19 mouse cellular contexts compared by ENCODE assay signal in genomic region chr5:122447857-122448256, GRCm38 (mm10). TPM values are rescaled to one million over a fixed set of nuclear protein-coding genes. Genes with fewer than 3 reads are reported as not detected.
DNase-seq lines count a peak whose midpoint lies in the region; ATAC-seq and TF ChIP-seq lines count a peak whose summit lies in the region.
"Had no signal": no experiment of that assay in that cellular context is flagged by ENCODE, and none has a peak within 500 bp of the region (broad histone marks: within the 10 kb centered on the region; RNA-seq: fewer than 3 reads in every experiment).

No protein-coding gene starts in this region.

- no peaks in the 10 kb centered on the region for H3K9me3 ChIP-seq in heart, embryonic 11.5 days (replicated peaks; ENCODE audit: control insufficient read depth, low read length)
- H3K9me3 ChIP-seq in lung, postnatal 0 days (ENCODE audit: low read length), result no peaks in the 10 kb centered on the region
- H3K9me3 ChIP-seq: forebrain, embryonic 10.5 days; midbrain, embryonic 10.5 days had no signal

- no peak overlapping the region for H3K4me2 ChIP-seq in heart, embryonic 11.5 days
- no peak overlapping the region for H3K4me2 ChIP-seq in lung, postnatal 0 days (replicated peaks; ENCODE audit: low read depth, low read length)
- H3K4me2 ChIP-seq: lung, embryonic 14.5 days had no signal

- no peaks in the 10 kb centered on the region for H3K4me1 ChIP-seq in heart, embryonic 11.5 days (ENCODE audit: control insufficient read depth, insufficient read depth, low read length)
- H3K4me1 ChIP-seq in lung, postnatal 0 days (ENCODE audit: insufficient read depth, low read depth, low read length), result no peaks in the 10 kb centered on the region

- peaks cover 25% of the 10 kb centered on the region for H3K36me3 ChIP-seq in heart, embryonic 11.5 days (ENCODE audit: control insufficient read depth, insufficient read depth, low read length)
- peaks cover 22% of the 10 kb centered on the region; the same call in 1 of the 2 replicates for H3K36me3 ChIP-seq in lung, postnatal 0 days (ENCODE audit: insufficient read depth, low read length)

- no peak for ATAC-seq in heart, embryonic 11.5 days (replicated peaks; ENCODE audit: insufficient number of reproducible peaks, low FRiP score, low TSS enrichment)
- peak; percentile 49 for ATAC-seq in lung, postnatal 0 days
- ATAC-seq: inflammation-experienced regulatory T-cells, adult 6 months had no signal

- 86% methylated on average over 8 of the region's 8 CpGs for WGBS in heart, embryonic 11.5 days (ENCODE audit: insufficient replicate concordance)
- 83% methylated on average over 8 of the region's 8 CpGs for WGBS in lung, postnatal 0 days

- no peak overlapping the region for H3K4me3 ChIP-seq in heart, embryonic 11.5 days (ENCODE audit: low read depth, low read length)
- H3K4me3 ChIP-seq in lung, postnatal 0 days (ENCODE audit: low read depth, low read length), result no peak overlapping the region
- H3K4me3 ChIP-seq: forebrain, embryonic 10.5 days; midbrain, embryonic 10.5 days had no signal

- no peak for TF ChIP-seq CTCF in lung, postnatal 0 days (IDR thresholded peaks at IDR 0.05)

- TF ChIP-seq EP300 in lung, postnatal 0 days (IDR thresholded peaks at IDR 0.05), result no peak

- peak; percentile 24 to 42 for DNase-seq in heart, adult 18-20 months
- DNase-seq in lung, postnatal 0 days (ENCODE audit: low spot score), result no peak
- no peak for DNase-seq in lung, adult 18-20 months
- peak; percentile 26 for DNase-seq in 3134 (ENCODE audit: extremely low read depth, insufficient read length, low spot score)
- peak; percentile 90 for DNase-seq in gonadal fat pad, adult 2 months (ENCODE audit: low read depth)
- no peak for DNase-seq in natural killer cell, adult 2 months (ENCODE audit: low spot score in 2 of 2)
- no peak for DNase-seq in frontal cortex, postnatal 10 days (ENCODE audit: low spot score in 2 of 2)
- DNase-seq: B cell, adult 2 months; cerebellum, adult 11-12 months; cerebellum, postnatal 36 days; gastrocnemius, postnatal 36 days; kidney, adult 9 months; liver; lung, embryonic 14.5 days; right cerebral cortex, postnatal 4 days had no signal

- no peaks in the 10 kb centered on the region for H3K27me3 ChIP-seq in heart, embryonic 11.5 days (ENCODE audit: control insufficient read depth, insufficient read depth, low read length)
- H3K27me3 ChIP-seq in lung, postnatal 0 days (replicated peaks; ENCODE audit: insufficient read depth, low read length), result no peaks in the 10 kb centered on the region

- no peak overlapping the region for H3K9ac ChIP-seq in heart, embryonic 11.5 days (ENCODE audit: low read depth, low read length)
- H3K9ac ChIP-seq in lung, postnatal 0 days (replicated peaks; ENCODE audit: low read depth), result no peak overlapping the region
- H3K9ac ChIP-seq: lung, embryonic 14.5 days had no signal

- no peak overlapping the region for H3K27ac ChIP-seq in heart, embryonic 11.5 days (ENCODE audit: low read depth, low read length)
- no peak overlapping the region for H3K27ac ChIP-seq in lung, postnatal 0 days (ENCODE audit: low read length)
- H3K27ac ChIP-seq: forebrain, embryonic 10.5 days; midbrain, embryonic 10.5 days had no signal

RNA-seq across cellular contexts. Expression of gene Anapc7, which starts 26.4 kb away (rescaled TPM):
- total RNA-seq in heart, adult 18-20 months (2021), result 10 to 100 TPM; 31.8 to 32.4 TPM
- polyA plus RNA-seq in heart, embryonic 11.5 days (2014; fragmentation: Nextera tagmentation; extraction: Ambion mirVana), result 20.9 and 22.1 TPM in 2 replicates
- polyA plus RNA-seq in lung, postnatal 0 days (2015; fragmentation: Nextera tagmentation; extraction: Ambion mirVana), result 25.2 and 26.5 TPM in 2 replicates
- polyA plus RNA-seq in gonadal fat pad, adult 2 months (2012; rRNA removed), result 26.3 and 29.8 TPM in 2 replicates

RNA-seq across cellular contexts. Expression of gene Atp2a2, which starts 54.2 kb away (rescaled TPM):
- total RNA-seq in heart, adult 18-20 months (2021), result over 10,000 TPM; 12,284 to 12,648 TPM
- 255 and 272 TPM in 2 replicates for polyA plus RNA-seq in heart, embryonic 11.5 days (2014; fragmentation: Nextera tagmentation; extraction: Ambion mirVana)
- polyA plus RNA-seq in lung, postnatal 0 days (2015; fragmentation: Nextera tagmentation; extraction: Ambion mirVana), result 27.4 and 32.4 TPM in 2 replicates
- polyA plus RNA-seq in gonadal fat pad, adult 2 months (2012; rRNA removed), result 97.9 and 146 TPM in 2 replicates

RNA-seq across cellular contexts. Expression of gene Arpc3, which starts 56.2 kb away (rescaled TPM):
- total RNA-seq in heart, adult 18-20 months (2021), result 10 to 100 TPM; 92.8 to 97.7 TPM
- 39.3 and 81.8 TPM in 2 replicates for polyA plus RNA-seq in heart, embryonic 11.5 days (2014; fragmentation: Nextera tagmentation; extraction: Ambion mirVana)
- 169 and 177 TPM in 2 replicates for polyA plus RNA-seq in lung, postnatal 0 days (2015; fragmentation: Nextera tagmentation; extraction: Ambion mirVana)
- polyA plus RNA-seq in gonadal fat pad, adult 2 months (2012; rRNA removed), result 188 and 195 TPM in 2 replicates

Comparison
In these comparisons a context has a peak if more than half of its experiments do, and no peak if none do; other contexts are left out.
1. DNase-seq: peak in heart, adult 18-20 months (2 of 2), 3134 (single experiment) and gonadal fat pad, adult 2 months (single experiment); none in lung, postnatal 0 days (single experiment), lung, adult 18-20 months (0 of 2), natural killer cell, adult 2 months (0 of 2) and frontal cortex, postnatal 10 days (0 of 2).